Mouse (Mus musculus) skeletal muscle tissue, adult 2 months (tissue): ENCODE measurements around the gene Lhpp.

Experiments used
- DNase-seq: peaks from one replicate; pipeline ENCODE4 v3.0.0-alpha.2; 2012; ENCODE audit warnings: low read depth, low spot score

Lhpp gene

DNA sequence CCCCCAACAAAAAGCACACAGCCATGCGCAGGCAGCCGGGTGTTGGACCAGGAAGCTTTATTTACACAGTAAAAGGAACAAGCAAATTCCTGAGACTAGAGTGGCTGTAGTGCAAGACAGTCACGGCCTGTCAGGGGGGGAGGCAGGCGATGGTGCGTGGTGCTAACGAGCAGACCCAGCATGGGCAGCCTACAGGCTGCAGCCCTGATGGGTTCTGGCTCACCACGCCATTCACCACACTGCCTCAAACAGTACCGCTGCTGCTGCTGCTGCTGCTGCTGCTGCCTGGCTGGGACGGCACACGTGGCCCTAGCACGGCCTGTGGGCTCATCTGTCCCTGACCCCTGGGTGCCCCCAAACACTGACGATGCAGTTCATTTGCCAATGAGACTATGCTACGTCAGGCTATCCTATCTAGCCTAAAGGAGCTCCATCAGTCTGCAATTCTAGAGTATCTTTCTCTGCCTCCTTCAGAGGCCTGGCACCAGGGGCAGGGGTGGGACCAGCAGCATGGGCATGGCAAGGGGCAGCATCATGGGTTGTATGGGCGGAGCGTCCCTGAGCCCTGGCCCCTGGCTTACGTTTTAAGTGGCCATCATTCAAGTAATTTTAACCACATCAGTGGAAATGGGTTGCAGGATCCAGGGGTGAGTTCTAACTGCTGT is 101.7 kb downstream of the Lhpp start:
- no peak for DNase-seq

DNA sequence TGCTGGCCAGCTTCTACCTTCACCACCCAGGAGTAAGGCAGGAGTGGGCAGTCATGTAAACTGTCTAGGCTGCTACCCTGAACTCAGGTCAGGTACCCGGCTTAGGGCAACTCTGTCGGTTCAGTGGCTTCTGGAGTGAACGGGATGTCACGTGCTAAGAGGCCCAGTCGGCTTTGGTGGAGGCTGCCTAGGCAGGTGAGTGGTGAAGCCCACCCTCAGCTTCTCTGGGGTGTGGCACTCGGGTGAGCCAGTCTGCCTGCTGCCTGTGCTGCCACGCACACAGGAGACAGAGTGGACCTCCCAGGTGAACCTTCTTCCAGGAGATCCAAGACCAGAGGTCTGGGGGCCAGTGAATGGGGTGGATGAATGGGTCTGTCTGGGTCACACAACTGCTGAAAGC is 102.5 kb downstream of the Lhpp start:
- no peak for DNase-seq

DNA sequence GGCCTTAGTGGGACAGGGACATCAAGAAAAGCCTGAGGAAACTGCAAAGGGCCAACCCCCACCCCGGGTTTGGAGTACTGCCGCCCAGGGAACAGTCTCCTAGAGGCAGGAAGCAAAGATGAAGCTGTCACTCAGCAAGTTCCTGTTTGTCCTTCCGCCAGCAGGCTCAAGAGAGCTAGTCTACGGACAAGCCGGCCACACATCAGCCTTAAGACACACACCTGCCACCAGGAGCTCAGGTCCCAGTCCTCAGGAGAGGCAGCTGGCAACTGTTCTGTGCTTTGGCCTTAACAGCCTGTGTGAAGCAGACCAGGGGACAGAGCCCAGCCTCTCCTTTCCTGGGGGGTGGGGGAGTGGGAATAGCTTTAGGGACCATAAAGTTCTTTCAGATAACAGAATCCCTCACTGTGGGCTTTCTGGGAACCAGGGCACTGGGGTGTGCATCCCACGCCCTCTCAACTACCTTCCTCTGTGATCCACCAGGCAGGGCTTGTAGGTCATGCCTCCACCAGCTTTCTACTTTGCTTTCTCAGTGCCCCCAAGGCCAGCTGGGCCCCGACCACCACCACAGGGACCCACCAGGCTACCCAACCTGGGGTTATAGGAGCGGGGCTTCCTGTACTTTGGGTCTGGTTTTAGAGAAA is 103.2 kb downstream of the Lhpp start:
- no peak for DNase-seq

DNA sequence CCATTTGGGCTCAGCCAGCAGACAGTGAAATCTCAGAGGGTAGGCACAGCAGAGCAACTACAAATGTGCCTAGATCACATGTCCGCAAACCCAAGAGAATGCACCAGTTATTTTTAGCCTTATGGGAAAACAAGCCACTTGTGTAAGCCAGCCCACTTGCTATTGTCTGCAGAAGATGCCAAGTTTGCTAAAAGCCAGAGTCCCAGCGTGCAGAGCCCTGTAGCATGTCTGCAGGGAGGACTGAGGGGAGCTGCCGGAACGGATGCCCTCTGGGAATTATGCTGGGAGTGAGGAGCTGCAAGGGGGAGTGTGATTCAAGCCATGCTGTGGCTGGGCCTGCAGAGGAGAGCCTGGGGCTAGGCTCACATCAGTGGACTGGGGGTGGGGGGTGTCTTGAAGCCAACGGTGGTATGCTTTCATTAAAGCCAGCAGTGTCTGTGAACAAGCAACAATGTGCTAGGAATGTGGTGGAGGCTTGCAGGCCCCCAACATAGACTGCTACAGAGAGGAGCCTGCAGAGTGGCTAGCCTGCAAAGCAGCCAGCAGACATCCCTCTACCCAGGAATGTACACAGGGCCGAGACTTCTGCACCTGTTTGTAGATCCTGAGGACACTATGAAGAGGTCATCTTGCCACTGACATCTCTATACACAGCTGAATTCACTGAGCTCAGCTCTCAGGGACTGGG is 103.9 kb downstream of the Lhpp start:
- peak; percentile 74 for DNase-seq

DNA sequence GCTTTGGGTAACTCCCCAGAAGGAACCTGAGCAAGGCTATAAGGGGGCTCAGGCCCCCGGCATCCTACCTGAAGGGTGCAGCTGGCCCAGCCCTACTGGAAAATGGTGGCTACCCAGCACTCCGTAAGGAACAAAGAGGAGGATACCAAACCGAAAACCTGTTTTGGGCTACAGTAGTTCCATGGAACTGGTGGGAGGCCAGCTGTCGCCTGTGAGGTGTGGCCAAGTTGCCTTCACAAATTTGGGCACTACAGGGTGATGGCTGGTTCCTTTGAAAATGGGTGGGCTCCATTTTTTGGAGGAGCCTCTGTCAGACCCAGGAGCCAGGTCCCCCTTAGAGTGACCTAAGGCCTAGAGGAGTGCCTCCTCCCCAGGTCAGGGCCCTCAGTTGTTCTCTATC is 104.8 kb downstream of the Lhpp start:
- DNase-seq, result no peak

DNA sequence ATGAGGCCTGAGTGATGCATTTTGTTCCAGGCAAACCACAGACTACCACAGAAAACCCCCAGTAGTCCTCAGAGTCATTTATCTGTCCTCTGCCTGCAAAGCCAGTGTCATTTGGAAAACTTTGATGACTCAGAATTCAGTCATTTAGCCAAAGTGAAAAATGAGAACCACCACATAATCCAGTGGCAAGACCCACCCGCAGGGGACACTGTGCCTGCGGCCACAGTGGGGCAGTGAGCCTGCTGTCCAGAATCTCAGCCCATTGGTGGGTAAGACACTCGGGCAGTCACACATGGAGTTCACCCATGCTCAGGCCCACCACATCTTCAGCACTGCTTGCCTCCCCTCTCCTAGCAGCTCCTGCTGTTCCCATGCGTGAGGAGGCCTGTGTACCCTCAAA is 109.1 kb downstream of the Lhpp start:
- DNase-seq, result no peak

DNA sequence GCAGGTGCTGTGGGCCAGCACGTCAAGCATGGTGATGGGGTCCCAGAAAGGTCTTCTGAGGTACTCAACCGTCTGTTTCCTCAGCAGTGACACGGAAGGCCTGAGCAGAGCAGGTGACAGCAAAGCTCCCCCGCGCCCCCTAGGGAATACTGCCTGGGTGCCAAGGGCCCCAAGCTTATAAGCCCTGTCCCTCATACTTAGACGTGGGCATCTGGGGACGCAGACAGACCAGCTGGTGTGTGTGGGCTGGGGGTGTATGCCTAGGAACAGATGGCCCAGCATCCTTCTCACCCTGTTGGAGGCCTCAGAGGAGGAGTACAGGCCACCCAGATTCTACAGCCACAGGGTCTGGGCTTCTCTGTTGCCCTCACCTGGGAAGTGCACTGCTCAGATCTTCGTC is 110.1 kb downstream of the Lhpp start:
- DNase-seq, result peak; percentile 62

DNA sequence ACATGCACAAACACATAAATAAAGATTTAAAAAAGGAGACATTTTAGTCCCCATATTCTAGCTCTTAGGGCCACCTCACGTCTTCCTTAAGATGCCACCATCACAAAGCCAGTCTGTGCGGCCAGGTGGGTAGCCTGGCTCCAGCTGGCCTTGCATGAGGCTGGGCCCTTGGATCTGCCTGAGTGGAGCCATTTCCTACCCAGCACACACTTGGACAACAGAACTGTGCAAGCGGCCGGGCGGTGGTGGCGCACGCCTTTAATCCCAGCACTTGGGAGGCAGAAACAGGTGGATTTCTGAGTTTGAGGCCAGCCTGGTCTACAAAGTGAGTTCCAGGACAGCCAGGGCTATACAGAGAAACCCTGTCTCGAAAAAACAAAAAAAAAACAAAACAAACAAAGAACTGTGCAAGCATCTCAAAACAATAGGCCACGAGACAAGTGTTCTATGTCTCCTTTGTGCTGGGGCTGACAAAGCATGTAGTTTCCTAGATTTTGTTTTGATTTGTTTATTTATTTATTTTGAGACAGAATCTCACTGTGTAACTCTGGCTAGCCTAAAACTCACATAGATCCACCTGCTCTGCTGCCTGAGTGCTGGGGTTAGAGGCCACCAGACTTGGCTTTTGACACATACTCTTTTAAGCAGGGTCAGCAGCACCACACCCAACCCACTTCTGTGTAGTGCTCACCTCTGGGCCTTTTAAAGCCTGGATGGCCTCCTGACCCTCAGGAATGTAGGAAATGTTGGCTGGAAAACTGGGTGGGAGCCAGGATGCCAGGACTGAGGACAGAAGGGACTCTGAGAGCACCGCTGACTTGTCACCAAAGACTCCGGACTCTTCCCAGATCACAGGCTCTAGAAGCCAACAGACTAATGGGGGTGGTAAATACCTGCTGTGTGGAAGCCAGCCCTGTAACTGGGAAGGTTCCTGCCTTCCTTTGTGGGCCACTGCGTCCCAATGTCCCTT is 112.2 kb downstream of the Lhpp start:
- no peak for DNase-seq

DNA sequence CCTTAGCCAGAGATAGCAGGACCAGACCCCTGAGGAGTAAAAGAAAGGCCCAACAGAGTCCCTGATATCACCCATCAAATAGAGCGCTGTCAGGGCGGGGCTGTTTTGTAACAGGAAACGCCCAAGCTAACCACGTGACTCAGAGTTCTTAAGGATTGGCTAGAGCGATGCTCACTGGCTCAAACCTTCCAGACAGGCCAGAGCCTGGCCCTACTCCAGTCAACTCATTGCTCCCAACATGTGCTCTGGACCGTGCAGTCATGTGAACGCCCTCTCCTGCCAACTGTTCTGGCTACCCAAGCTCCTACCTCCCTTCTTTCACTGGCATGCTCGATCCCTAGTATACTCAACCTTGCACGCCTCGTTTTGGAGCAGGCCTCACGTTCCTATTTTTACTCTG is 113.5 kb downstream of the Lhpp start:
- peak; percentile 96 for DNase-seq

DNA sequence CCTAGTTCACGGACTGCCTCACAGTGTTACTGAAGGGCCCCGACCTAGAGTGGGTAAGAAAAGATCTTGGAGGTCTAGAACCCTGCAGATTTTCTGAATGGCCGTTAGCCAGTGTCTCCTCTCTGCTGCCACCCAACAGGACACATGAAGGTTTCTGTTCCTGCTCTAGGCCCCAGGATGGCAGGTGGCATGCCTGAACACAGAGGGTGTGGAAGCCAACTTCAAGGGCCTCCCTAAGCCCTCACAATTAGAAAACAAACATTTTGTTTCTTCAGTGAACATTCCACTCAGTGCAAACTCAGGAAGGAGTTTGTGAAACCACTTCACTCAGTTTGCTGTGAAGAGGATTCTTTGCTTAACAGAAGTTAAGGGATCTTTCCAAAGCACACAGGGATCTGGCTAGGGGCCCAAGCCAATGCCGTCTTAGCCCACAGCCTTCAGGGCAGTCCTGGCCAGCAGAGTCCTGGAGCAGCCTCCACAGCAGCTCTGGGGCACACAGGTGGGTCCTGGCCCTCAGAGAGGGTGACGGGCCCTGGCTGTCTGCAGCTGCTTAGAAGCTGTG is 114.1 kb downstream of the Lhpp start:
- DNase-seq, result no peak

DNA sequence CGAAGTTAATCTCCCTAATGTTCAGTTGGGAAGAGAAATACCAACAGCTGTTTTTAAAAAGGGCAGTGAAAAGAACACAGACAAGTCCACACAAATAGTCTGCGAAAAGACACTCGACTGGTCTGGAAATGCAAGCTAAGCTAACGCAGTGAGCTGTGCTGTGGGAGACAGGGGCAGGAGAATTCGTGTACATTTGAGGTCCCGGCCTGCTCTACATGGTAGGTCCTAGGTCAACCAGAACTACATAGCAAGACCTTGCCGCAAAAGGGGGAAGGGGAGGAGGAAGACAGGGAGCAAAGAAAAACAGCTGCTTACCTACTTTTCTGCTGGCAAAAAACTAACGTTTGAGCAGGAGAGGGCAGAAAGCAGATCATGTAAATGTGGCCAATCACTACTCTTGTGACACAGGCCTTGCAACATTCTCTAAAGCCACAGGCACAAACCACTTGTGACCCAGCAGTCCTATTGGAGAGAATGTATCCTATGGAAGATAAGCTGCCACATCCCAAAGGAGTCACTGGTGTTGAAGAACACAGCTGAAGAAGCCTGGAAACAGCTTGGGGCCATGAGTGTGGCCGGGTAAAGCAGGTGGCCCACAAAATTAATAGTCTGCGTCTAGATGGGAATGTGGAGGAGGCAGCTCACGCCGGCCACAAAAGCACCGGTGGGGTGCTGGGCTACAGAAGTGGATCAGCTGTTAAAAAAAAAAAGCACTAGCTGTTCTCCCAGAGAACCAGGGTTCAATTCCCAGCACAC is 115.8 kb downstream of the Lhpp start:
- no peak for DNase-seq

DNA sequence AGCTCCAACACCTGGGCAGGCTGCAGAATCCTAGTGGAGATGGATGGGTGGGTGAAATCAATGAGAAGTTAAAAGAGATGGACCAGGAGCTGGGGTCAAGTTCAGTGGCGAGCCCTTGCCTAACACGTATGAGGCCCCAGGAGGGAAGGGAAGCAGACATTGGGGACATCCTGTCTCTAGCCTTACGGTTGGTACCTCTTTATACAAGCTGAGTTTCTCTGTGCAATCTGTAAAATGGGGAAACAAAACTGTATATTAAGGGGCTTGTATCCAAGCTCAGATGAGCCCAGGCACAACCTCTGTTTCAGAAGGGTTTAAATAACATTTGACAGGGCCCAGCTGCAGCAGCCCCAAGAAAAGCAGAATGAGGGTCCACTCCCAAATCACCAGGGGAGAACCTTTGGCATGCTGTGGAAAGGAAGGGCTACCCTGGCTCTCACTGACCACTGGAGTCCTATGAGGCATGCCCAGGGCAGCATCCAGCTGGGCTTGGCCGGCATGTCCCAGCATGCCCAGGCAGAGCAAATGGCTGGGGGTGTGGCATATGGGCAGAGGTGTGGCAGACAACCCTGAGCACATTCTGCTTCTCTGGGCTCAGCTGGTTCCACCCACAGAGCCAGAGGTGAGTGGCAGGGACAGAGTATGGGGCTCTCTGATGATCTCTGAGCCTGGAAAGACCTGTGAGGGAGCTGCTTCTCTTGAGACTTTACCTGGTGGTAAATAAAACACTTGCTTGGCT is 118.8 kb downstream of the Lhpp start:
- DNase-seq, result no peak

DNA sequence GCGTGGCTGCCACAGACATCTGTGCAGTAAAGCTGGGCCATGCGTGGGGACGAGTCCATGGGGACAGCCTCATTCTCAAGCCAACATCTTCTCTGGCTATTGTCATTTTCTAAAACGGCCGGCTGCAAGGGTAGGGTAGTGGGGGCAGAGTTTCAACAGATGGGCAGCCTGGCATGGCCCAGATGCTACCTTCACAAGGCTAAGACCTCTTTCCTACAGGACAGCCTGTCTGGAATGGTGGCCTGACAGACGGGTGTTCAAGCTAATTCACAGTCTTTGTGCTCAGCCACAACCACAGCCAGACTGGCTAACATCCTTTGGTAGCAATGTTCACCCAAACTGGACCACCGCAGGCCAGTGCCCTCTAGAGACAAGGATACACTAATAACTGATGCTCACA is 120.1 kb downstream of the Lhpp start:
- no peak for DNase-seq

DNA sequence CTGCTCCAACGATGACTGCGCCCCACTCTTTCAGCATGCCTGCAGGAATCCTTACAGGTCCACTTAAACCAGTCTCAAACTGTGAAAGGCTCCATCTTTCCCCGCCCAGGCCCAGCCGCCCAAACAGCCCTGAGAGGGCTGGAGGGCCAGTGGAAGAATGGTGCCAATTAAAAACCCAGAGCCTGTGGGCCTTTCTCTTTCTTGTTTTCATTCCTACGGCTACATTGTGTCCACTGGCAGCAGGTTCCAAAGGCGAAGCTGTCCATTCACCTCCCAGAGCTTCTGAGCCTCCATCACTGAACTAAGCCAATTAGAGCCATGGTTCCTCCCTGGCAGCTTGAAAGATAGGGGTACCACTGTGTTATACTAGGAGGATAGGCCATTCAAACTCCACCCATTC is 121.1 kb downstream of the Lhpp start:
- no peak for DNase-seq

DNA sequence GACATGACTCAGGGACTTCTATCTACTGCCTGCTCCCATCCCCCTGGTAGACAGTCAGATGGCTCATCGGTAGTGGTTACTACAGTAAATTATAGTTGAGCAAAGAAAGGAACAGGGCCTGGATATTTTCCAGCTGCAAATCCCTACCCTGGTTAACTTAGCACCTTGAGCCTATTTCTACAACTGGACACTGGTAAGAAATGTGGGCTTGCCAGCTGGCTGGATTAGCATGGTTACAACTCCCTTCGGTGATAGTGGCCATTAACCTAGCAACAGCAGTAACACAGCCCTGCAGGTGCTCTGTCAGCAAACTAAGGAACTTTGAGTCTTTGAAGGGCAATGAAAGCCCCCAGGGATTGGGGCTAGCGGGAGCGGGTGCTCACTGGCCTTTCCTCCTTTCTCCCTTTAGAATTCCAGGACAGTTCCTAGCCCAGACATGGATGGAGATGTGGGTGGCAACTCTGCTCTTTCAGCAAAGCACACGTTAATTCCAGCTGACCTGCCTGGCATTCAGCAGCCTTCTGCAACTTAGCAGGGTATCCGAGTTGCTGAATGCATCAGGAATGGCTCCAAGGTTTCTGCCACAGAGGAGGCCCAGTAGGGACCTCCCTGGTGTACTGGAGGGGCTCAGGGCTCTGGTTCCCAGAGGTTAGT is 121.8 kb downstream of the Lhpp start:
- DNase-seq, result no peak

DNA sequence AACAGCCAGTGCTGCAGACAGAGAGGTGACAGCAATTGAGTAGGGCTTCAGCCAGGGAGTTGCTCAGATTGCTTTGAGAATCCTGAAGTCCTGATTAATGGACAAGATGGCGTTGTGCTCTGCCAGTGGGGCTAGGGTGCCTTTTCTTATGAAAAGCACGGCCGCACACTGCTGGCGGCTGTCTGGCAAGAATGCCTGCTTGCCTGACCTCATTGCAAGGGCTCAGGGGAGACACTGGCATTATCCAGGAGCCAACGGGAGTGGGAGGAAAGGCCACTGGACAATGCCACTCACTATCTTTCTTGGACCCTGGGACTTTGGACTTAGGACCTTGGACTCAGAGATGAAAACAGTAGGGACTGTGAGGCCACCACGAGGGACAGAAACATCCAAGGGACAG is 123.1 kb downstream of the Lhpp start:
- no peak for DNase-seq

DNA sequence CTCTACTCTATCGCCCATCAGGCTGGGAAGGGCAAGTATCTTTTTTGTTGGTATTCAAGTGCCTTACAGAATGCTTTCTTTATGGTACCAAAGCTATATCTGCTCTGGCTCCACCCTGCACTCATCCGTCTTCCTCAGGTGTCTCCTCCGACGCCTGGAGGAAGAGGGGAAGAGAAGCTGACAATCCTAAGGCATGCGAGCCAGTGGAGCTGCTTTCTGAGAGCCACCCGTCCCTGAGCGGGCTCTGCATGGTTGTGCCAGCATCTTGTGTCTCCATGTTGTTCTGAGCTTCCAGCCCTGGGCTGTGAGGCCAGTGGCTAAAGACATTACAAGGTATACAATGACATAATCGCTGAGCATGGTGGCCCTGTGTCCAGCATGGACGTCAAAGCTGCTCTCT is 123.8 kb downstream of the Lhpp start:
- DNase-seq, result no peak

DNA sequence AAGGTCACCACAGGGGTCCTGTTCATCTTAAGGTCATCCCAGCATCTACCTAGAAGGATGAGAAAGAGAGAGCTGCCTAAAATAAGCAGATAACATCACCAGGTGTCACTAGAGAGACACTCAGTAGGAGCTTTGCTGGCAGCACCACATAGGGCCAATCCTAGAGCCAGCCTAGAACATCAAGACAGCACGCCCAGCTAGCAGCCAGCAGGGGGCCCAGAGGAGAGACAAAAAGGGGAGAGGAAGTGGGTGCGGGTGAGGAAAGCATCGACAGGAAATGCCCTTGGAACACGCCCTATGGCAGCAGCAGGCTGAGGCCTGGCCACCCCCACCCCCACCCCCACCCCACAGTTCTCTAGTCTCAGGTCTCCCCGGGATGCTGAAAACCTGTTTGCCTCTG is 124.7 kb downstream of the Lhpp start:
- peak; percentile 71 for DNase-seq

DNA sequence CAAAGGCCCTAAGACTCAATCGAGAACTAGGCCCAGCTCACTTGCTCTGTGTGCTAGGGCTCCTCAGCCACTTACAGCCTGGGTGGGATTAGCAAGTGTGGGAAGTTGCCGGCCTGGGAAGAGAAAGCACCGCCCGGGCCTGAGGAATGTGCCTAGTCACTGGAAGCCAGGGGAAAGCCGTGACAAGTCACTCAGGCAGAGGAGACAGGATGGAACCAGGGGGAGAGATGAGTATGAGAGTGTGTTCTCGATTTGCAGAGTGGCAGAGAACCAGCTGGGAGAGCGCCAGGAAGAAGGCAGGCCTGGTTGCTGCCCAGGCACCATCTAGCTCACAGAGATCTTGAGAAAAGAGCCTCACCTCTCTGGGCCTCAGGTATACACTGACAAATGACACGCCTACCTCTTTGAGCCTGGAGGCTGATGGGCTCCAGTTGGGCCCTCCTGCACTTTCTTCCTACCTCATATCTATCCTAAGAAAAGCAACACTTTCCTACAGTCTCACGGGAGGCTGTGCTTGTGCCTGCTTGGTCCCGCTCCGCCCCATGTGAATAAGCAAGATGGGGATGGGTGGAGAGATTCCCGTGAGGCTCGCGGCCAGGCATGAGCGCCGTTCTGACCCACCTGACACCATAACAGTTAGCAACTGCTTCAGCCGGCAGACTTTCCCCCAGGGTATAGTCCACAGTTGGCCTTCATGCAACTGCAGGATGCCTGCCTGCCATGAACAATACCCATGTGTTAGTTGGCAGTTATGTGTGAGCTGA is 125.8 kb downstream of the Lhpp start:
- peak; percentile 79 for DNase-seq
